Mouse (Mus musculus): ENCODE data around the gene Mmp19. TPM values are rescaled to one million over a fixed set of nuclear protein-coding genes. Genes with fewer than 3 reads are reported as not detected.
A peak's percentile ranks its signal among the peaks of the same experiment; 100 is the strongest.
"Not testable (repeated sequence)": the region's sequence is repeated elsewhere in the genome, so short reads cannot be mapped to it uniquely, and the experiment has no call there.

The Mmp19 gene
- total and polyA plus RNA-seq, 2 experiments, result 48.4 to 79.8 TPM

GRCm38 (mm10) chr10:128807018-128807417, 16.3 kb downstream of the Mmp19 start:
- peak overlapping the region; percentile 28; the same call in 1 of the 2 replicates for H3K9ac ChIP-seq (ENCODE audit: low read depth, low read length)
- 61% methylated on average over 8 of the region's 8 CpGs for WGBS
- H3K4me1 ChIP-seq (ENCODE audit: control insufficient read depth, insufficient read depth, low read length), result peaks cover 20% of the 10 kb centered on the region

GRCm38 (mm10) chr10:128817033-128817432, 26.3 kb downstream of the Mmp19 start, which contains the start of gene Sarnp:
Gene Sarnp (plus strand): TSS chr10:128817333.
- Histone ChIP-seq H3K27me3 (ENCODE audit: control insufficient read depth, insufficient read depth, low read length) (no peaks in the 10 kb centered on the region), H3K9ac (ENCODE audit: low read depth, low read length) (no peak within 1 kb of the TSS), H3K79me2 (ENCODE audit: control insufficient read depth, insufficient read depth, low read length) (peaks cover 6% of the 10 kb centered on the region; the same call in 1 of the 2 replicates), H3K36me3 (ENCODE audit: control insufficient read depth, insufficient read depth, low read length) (peaks cover 44% of the 10 kb centered on the region), H3K4me3 (ENCODE audit: insufficient read depth, low read depth, low read length) (no peak within 1 kb of the TSS), H3K27ac (replicated peaks; ENCODE audit: insufficient read depth, low read depth, low read length) (no peak within 1 kb of the TSS), H3K4me1 (ENCODE audit: control insufficient read depth, insufficient read depth, low read length) (peaks cover 5% of the 10 kb centered on the region)
- TF ChIP-seq CTCF (IDR thresholded peaks at IDR 0.05; ENCODE audit: low read depth, low read length) (no peak), POLR2A (IDR thresholded peaks at IDR 0.05; ENCODE audit: extremely low read depth, insufficient read depth, low read length) (no peak)
- 87% methylated on average over 13 of the region's 13 CpGs for WGBS
- no peak for DNase-seq (ENCODE audit: extremely low read depth, low read depth, low spot score)

More at GRCm38 (mm10) chr10:128807018-128807417, 16.3 kb downstream of the Mmp19 start:
- peak; percentile 62 for DNase-seq (ENCODE audit: extremely low read depth, low read depth, low spot score)
- no peaks in the 10 kb centered on the region for H3K27me3 ChIP-seq (ENCODE audit: control insufficient read depth, insufficient read depth, low read length)
- TF ChIP-seq CTCF (IDR thresholded peaks at IDR 0.05; ENCODE audit: low read depth, low read length) (no peak), POLR2A (IDR thresholded peaks at IDR 0.05; ENCODE audit: extremely low read depth, insufficient read depth, low read length) (no peak)
- H3K79me2 ChIP-seq (ENCODE audit: control insufficient read depth, insufficient read depth, low read length), result peaks cover 16% of the 10 kb centered on the region; the same call in 1 of the 2 replicates
- H3K36me3 ChIP-seq (ENCODE audit: control insufficient read depth, insufficient read depth, low read length), result peaks cover 3% of the 10 kb centered on the region; the same call in 1 of the 2 replicates
- H3K4me3 ChIP-seq (ENCODE audit: insufficient read depth, low read depth, low read length), result no peak overlapping the region
- no peak overlapping the region for H3K27ac ChIP-seq (replicated peaks; ENCODE audit: insufficient read depth, low read depth, low read length)

- Histone ChIP-seq H3K27me3 (ENCODE audit: control insufficient read depth, insufficient read depth, low read length) (no peaks in the 10 kb centered on the region), H3K27ac (replicated peaks; ENCODE audit: insufficient read depth, low read depth, low read length) (no peak overlapping the region), H3K4me3 (ENCODE audit: insufficient read depth, low read depth, low read length) (no peak overlapping the region), H3K79me2 (ENCODE audit: control insufficient read depth, insufficient read depth, low read length) (peaks cover 15% of the 10 kb centered on the region; the same call in 1 of the 2 replicates), H3K4me1 (ENCODE audit: control insufficient read depth, insufficient read depth, low read length) (peaks cover 14% of the 10 kb centered on the region), H3K36me3 (ENCODE audit: control insufficient read depth, insufficient read depth, low read length) (peaks cover 30% of the 10 kb centered on the region), H3K9ac (ENCODE audit: low read depth, low read length) (no peak overlapping the region)
- DNase-seq (ENCODE audit: extremely low read depth, low read depth, low spot score), result no peak
- 82% methylated on average over 4 of the region's 4 CpGs for WGBS
- TF ChIP-seq CTCF (IDR thresholded peaks at IDR 0.05; ENCODE audit: low read depth, low read length) (no peak), POLR2A (IDR thresholded peaks at IDR 0.05; ENCODE audit: extremely low read depth, insufficient read depth, low read length) (no peak)
Observed at GRCm38 (mm10) chr10:128820217-128820616, 29.5 kb downstream of the Mmp19 start.

GRCm38 (mm10) chr10:128821358-128822056, 30.8 kb downstream of the Mmp19 start, which contains the start of gene Ormdl2:
Gene Ormdl2 (minus strand): TSS chr10:128821645.
- TF ChIP-seq POLR2A (IDR thresholded peaks at IDR 0.05; ENCODE audit: extremely low read depth, insufficient read depth, low read length), result peak; percentile 67; the same call in 1 of the 2 replicates
- TF ChIP-seq CTCF (IDR thresholded peaks at IDR 0.05; ENCODE audit: low read depth, low read length), result no peak
- Histone ChIP-seq H3K27me3 (ENCODE audit: control insufficient read depth, insufficient read depth, low read length) (no peaks in the 10 kb centered on the region), H3K9ac (ENCODE audit: low read depth, low read length) (peak within 1 kb of the TSS; percentile 80), H3K79me2 (ENCODE audit: control insufficient read depth, insufficient read depth, low read length) (peaks cover 15% of the 10 kb centered on the region; the same call in 1 of the 2 replicates), H3K4me3 (ENCODE audit: insufficient read depth, low read depth, low read length) (peak within 1 kb of the TSS; percentile 67), H3K4me1 (ENCODE audit: control insufficient read depth, insufficient read depth, low read length) (peaks cover 14% of the 10 kb centered on the region), H3K27ac (replicated peaks; ENCODE audit: insufficient read depth, low read depth, low read length) (peak within 1 kb of the TSS; percentile 72), H3K36me3 (ENCODE audit: control insufficient read depth, insufficient read depth, low read length) (peaks cover 22% of the 10 kb centered on the region; the same call in 1 of the 2 replicates)
- DNase-seq (ENCODE audit: extremely low read depth, low read depth, low spot score), result peak; percentile 99
- under 1% methylated on average over 46 of the region's 46 CpGs for WGBS

- Histone ChIP-seq H3K9ac (ENCODE audit: low read depth, low read length) (peak overlapping the region; percentile 80), H3K27ac (replicated peaks; ENCODE audit: insufficient read depth, low read depth, low read length) (peak overlapping the region; percentile 61), H3K4me1 (ENCODE audit: control insufficient read depth, insufficient read depth, low read length) (peaks cover 14% of the 10 kb centered on the region), H3K79me2 (ENCODE audit: control insufficient read depth, insufficient read depth, low read length) (peaks cover 15% of the 10 kb centered on the region; the same call in 1 of the 2 replicates), H3K27me3 (ENCODE audit: control insufficient read depth, insufficient read depth, low read length) (no peaks in the 10 kb centered on the region), H3K36me3 (ENCODE audit: control insufficient read depth, insufficient read depth, low read length) (peaks cover 16% of the 10 kb centered on the region; the same call in 1 of the 2 replicates), H3K4me3 (ENCODE audit: insufficient read depth, low read depth, low read length) (peak overlapping the region; percentile 67)
- TF ChIP-seq POLR2A (IDR thresholded peaks at IDR 0.05; ENCODE audit: extremely low read depth, insufficient read depth, low read length), result no peak
- no peak for TF ChIP-seq CTCF (IDR thresholded peaks at IDR 0.05; ENCODE audit: low read depth, low read length)
- WGBS, result under 1% methylated on average over 13 of the region's 13 CpGs
- DNase-seq (ENCODE audit: extremely low read depth, low read depth, low spot score), result no peak
Observed at GRCm38 (mm10) chr10:128822135-128822534, 31.4 kb downstream of the Mmp19 start.

GRCm38 (mm10) chr10:128823087-128823486, 32.4 kb downstream of the Mmp19 start:
- H3K4me1 ChIP-seq (ENCODE audit: control insufficient read depth, insufficient read depth, low read length), result peaks cover 14% of the 10 kb centered on the region
- DNase-seq (ENCODE audit: extremely low read depth, low read depth, low spot score); H3K36me3 ChIP-seq (ENCODE audit: control insufficient read depth, insufficient read depth, low read length); H3K27me3 ChIP-seq (ENCODE audit: control insufficient read depth, insufficient read depth, low read length); H3K4me3 ChIP-seq (ENCODE audit: insufficient read depth, low read depth, low read length); H3K9ac ChIP-seq (ENCODE audit: low read depth, low read length); H3K27ac ChIP-seq (replicated peaks; ENCODE audit: insufficient read depth, low read depth, low read length): not testable (repeated sequence)
- 61% methylated on average over 4 of the region's 4 CpGs for WGBS
- H3K79me2 ChIP-seq (ENCODE audit: control insufficient read depth, insufficient read depth, low read length), result peaks cover 15% of the 10 kb centered on the region; the same call in 1 of the 2 replicates
